Mouse (Mus musculus): ENCODE measurements at regions not wholly inside any gene's neighbourhood (a gene's known extent, or its start where the extent isn't known, plus 50 kb on each side); places are given as distances from the start of the nearest gene placed in this dataset.

GRCm38 (mm10) chr17:62969025-62969424, 87.9 kb upstream of the Efna5 start:
- TF ChIP-seq MAX (IDR thresholded peaks at IDR 0.05), result no peak
- TF ChIP-seq CTCF (IDR thresholded peaks at IDR 0.05; ENCODE audit: control insufficient read depth, insufficient read depth, insufficient read length), result no peak
- TF ChIP-seq USF1 (IDR thresholded peaks at IDR 0.05; ENCODE audit: low read depth), result no peak
- no peak for TF ChIP-seq MYOD1 (IDR thresholded peaks at IDR 0.05; ENCODE audit: control insufficient read depth, insufficient read length, low read depth)
- no peak for TF ChIP-seq MYOG (IDR thresholded peaks at IDR 0.05; ENCODE audit: control insufficient read depth, extremely low read depth, insufficient read length)
- TF ChIP-seq CEBPB (IDR thresholded peaks at IDR 0.05; ENCODE audit: low read depth), result no peak
- TF ChIP-seq FOSL1 (IDR thresholded peaks at IDR 0.05; ENCODE audit: insufficient read depth, low read length, poor library complexity, severe bottlenecking), result no peak

Measured in C2C12 (cell line).